Mouse (Mus musculus) liver, postnatal 0 days (tissue): ENCODE data around the gene Fbxl5.

Experiments used
- CTCF ChIP-seq: sonication (generic); IDR thresholded peaks from 2 replicates; pipeline ENCODE4 v1.5.1; 2016; ENCODE audit warnings: antibody characterized with exemption, low read depth
- EP300 ChIP-seq: IDR thresholded peaks from 2 replicates; pipeline ENCODE4 v1.6.1; 2016; ENCODE audit warnings: antibody characterized with exemption, low read depth, mild to moderate bottlenecking

- no peak for TF ChIP-seq EP300
- no peak for TF ChIP-seq CTCF
Measured at GRCm38 (mm10) chr5:43815769-43816168, 5.7 kb downstream of the Fbxl5 start.
